Mouse (Mus musculus): ENCODE results near the gene Slc31a2. TPM values are rescaled to one million over a fixed set of nuclear protein-coding genes. Genes with fewer than 3 reads are reported as not detected.

Slc31a2 gene
- polyA plus RNA-seq, 1 experiment from 2014 or later: 12.6 TPM

- H3K9me3 ChIP-seq (ENCODE audit: control insufficient read depth, low read length): no peaks in the 10 kb centered on the region
- no peak overlapping the region for H3K9ac ChIP-seq
- no peak overlapping the region for H3K27ac ChIP-seq
- H3K27me3 ChIP-seq (ENCODE audit: control insufficient read depth, insufficient read depth, low read length): no peaks in the 10 kb centered on the region
- H3K4me1 ChIP-seq (replicated peaks; ENCODE audit: control insufficient read depth, insufficient read depth, low read length): 0 out of 2 replicates have a peak, but pooled peaks cover 6% of the 10 kb centered on the region
- ATAC-seq (ENCODE audit: low FRiP score): no peak
- H3K4me3 ChIP-seq (replicated peaks; ENCODE audit: low read length): no peak overlapping the region
- DNase-seq (ENCODE audit: low spot score): no peak
- 90% methylated on average over 10 of the region's 10 CpGs for WGBS
- no peak overlapping the region for H3K4me2 ChIP-seq (replicated peaks)
- H3K36me3 ChIP-seq (replicated peaks; ENCODE audit: control insufficient read depth, insufficient read depth): no peaks in the 10 kb centered on the region
These were observed 14.3 kb downstream of the Slc31a2 start for GRCm38 (mm10) chr4:62276642-62277041.

GRCm38 (mm10) chr4:62277222-62277621 is 14.9 kb downstream of the Slc31a2 start:
- WGBS: 74% methylated on average over 3 of the region's 3 CpGs
- H3K36me3 ChIP-seq (replicated peaks; ENCODE audit: control insufficient read depth, insufficient read depth): no peaks in the 10 kb centered on the region

GRCm38 (mm10) chr4:62278081-62278480 is 15.7 kb downstream of the Slc31a2 start:
- Histone ChIP-seq H3K36me3 (replicated peaks; ENCODE audit: control insufficient read depth, insufficient read depth) (no peaks in the 10 kb centered on the region), H3K4me2 (replicated peaks) (no peak overlapping the region), H3K9me3 (ENCODE audit: control insufficient read depth, low read length) (no peaks in the 10 kb centered on the region), H3K27ac (no peak overlapping the region), H3K27me3 (ENCODE audit: control insufficient read depth, insufficient read depth, low read length) (no peaks in the 10 kb centered on the region), H3K9ac (no peak overlapping the region), H3K4me1 (replicated peaks; ENCODE audit: control insufficient read depth, insufficient read depth, low read length) (0 out of 2 replicates have a peak, but pooled peaks cover 6% of the 10 kb centered on the region), H3K4me3 (replicated peaks; ENCODE audit: low read length) (no peak overlapping the region)
- 62% methylated on average over 4 of the region's 4 CpGs for WGBS
- DNase-seq (ENCODE audit: low spot score): no peak
- ATAC-seq (ENCODE audit: low FRiP score): no peak

More at GRCm38 (mm10) chr4:62277222-62277621, 14.9 kb downstream of the Slc31a2 start:
- Histone ChIP-seq H3K9ac (no peak overlapping the region), H3K27ac (no peak overlapping the region), H3K4me1 (replicated peaks; ENCODE audit: control insufficient read depth, insufficient read depth, low read length) (0 out of 2 replicates have a peak, but pooled peaks cover 6% of the 10 kb centered on the region), H3K27me3 (ENCODE audit: control insufficient read depth, insufficient read depth, low read length) (no peaks in the 10 kb centered on the region), H3K9me3 (ENCODE audit: control insufficient read depth, low read length) (no peaks in the 10 kb centered on the region), H3K4me3 (replicated peaks; ENCODE audit: low read length) (no peak overlapping the region), H3K4me2 (replicated peaks) (no peak overlapping the region)
- DNase-seq (ENCODE audit: low spot score) (no peak), ATAC-seq (ENCODE audit: low FRiP score) (no peak)

GRCm38 (mm10) chr4:62281319-62281718 is 19.0 kb downstream of the Slc31a2 start:
- 53% methylated on average over 5 of the region's 5 CpGs for WGBS
- H3K4me3 ChIP-seq (replicated peaks; ENCODE audit: low read length): no peak overlapping the region
- H3K9ac ChIP-seq: no peak overlapping the region
- no peak for ATAC-seq (ENCODE audit: low FRiP score)
- DNase-seq (ENCODE audit: low spot score): no peak
- no peaks in the 10 kb centered on the region for H3K9me3 ChIP-seq (ENCODE audit: control insufficient read depth, low read length)
- H3K27me3 ChIP-seq (ENCODE audit: control insufficient read depth, insufficient read depth, low read length): no peaks in the 10 kb centered on the region
- no peaks in the 10 kb centered on the region for H3K36me3 ChIP-seq (replicated peaks; ENCODE audit: control insufficient read depth, insufficient read depth)
- no peak overlapping the region for H3K4me2 ChIP-seq (replicated peaks)
- H3K27ac ChIP-seq: no peak overlapping the region
- H3K4me1 ChIP-seq (replicated peaks; ENCODE audit: control insufficient read depth, insufficient read depth, low read length): no peaks in the 10 kb centered on the region; the same call in 1 of the 2 replicates

- Histone ChIP-seq H3K4me2 (replicated peaks) (no peak overlapping the region), H3K4me3 (replicated peaks; ENCODE audit: low read length) (no peak overlapping the region), H3K9me3 (ENCODE audit: control insufficient read depth, low read length) (no peaks in the 10 kb centered on the region), H3K27ac (no peak overlapping the region), H3K36me3 (replicated peaks; ENCODE audit: control insufficient read depth, insufficient read depth) (no peaks in the 10 kb centered on the region), H3K9ac (no peak overlapping the region), H3K27me3 (ENCODE audit: control insufficient read depth, insufficient read depth, low read length) (no peaks in the 10 kb centered on the region), H3K4me1 (replicated peaks; ENCODE audit: control insufficient read depth, insufficient read depth, low read length) (peaks cover 8% of the 10 kb centered on the region)
- DNase-seq (ENCODE audit: low spot score): no peak
- 84% methylated on average over 7 of the region's 7 CpGs for WGBS
- no peak for ATAC-seq (ENCODE audit: low FRiP score)
These were observed 20.6 kb downstream of the Slc31a2 start for GRCm38 (mm10) chr4:62282969-62283368.

GRCm38 (mm10) chr4:62285576-62285975 is 23.2 kb downstream of the Slc31a2 start:
- H3K27me3 ChIP-seq (ENCODE audit: control insufficient read depth, insufficient read depth, low read length): no peaks in the 10 kb centered on the region
- H3K9ac ChIP-seq: peak overlapping the region; percentile 73; the same call in 1 of the 2 replicates
- DNase-seq (ENCODE audit: low spot score) (no peak), ATAC-seq (ENCODE audit: low FRiP score) (no peak)
- H3K4me3 ChIP-seq (replicated peaks; ENCODE audit: low read length): no peak overlapping the region
- peak overlapping the region; percentile 77 for H3K4me2 ChIP-seq (replicated peaks)
- WGBS: 81% methylated on average over 8 of the region's 8 CpGs
- no peak overlapping the region for H3K27ac ChIP-seq
- H3K9me3 ChIP-seq (ENCODE audit: control insufficient read depth, low read length): no peaks in the 10 kb centered on the region
- H3K4me1 ChIP-seq (replicated peaks; ENCODE audit: control insufficient read depth, insufficient read depth, low read length): peaks cover 14% of the 10 kb centered on the region
- H3K36me3 ChIP-seq (replicated peaks; ENCODE audit: control insufficient read depth, insufficient read depth): peaks cover 3% of the 10 kb centered on the region; the same call in 1 of the 2 replicates

GRCm38 (mm10) chr4:62286257-62286991 is 24.1 kb downstream of the Slc31a2 start:
- ATAC-seq (ENCODE audit: low FRiP score) (peak; percentile 94), DNase-seq (ENCODE audit: low spot score) (peak; percentile 85)
- Histone ChIP-seq H3K4me2 (replicated peaks) (peak overlapping the region; percentile 77), H3K9ac (peak overlapping the region; percentile 73), H3K36me3 (replicated peaks; ENCODE audit: control insufficient read depth, insufficient read depth) (peaks cover 3% of the 10 kb centered on the region; the same call in 1 of the 2 replicates), H3K4me1 (replicated peaks; ENCODE audit: control insufficient read depth, insufficient read depth, low read length) (peaks cover 14% of the 10 kb centered on the region), H3K27me3 (ENCODE audit: control insufficient read depth, insufficient read depth, low read length) (no peaks in the 10 kb centered on the region), H3K27ac (peak overlapping the region; percentile 59), H3K9me3 (ENCODE audit: control insufficient read depth, low read length) (no peaks in the 10 kb centered on the region), H3K4me3 (replicated peaks; ENCODE audit: low read length) (peak overlapping the region; percentile 85)
- 0% methylated on average over 55 of the region's 55 CpGs for WGBS

GRCm38 (mm10) chr4:62286992-62287900 is 24.9 kb downstream of the Slc31a2 start:
- Histone ChIP-seq H3K9me3 (ENCODE audit: control insufficient read depth, low read length) (no peaks in the 10 kb centered on the region), H3K4me3 (replicated peaks; ENCODE audit: low read length) (peak overlapping the region; percentile 85), H3K4me2 (replicated peaks) (peak overlapping the region; percentile 77), H3K27ac (peak overlapping the region; percentile 59), H3K27me3 (ENCODE audit: control insufficient read depth, insufficient read depth, low read length) (no peaks in the 10 kb centered on the region), H3K9ac (peak overlapping the region; percentile 73), H3K4me1 (replicated peaks; ENCODE audit: control insufficient read depth, insufficient read depth, low read length) (peaks cover 14% of the 10 kb centered on the region), H3K36me3 (replicated peaks; ENCODE audit: control insufficient read depth, insufficient read depth) (peaks cover 3% of the 10 kb centered on the region; the same call in 1 of the 2 replicates)
- ATAC-seq (ENCODE audit: low FRiP score) (peak; percentile 4; the same call in 1 of the 2 replicates), DNase-seq (ENCODE audit: low spot score) (no peak)
- WGBS: 11% methylated on average over 12 of the region's 12 CpGs

- H3K4me2 ChIP-seq (replicated peaks): no peak overlapping the region
- no peak overlapping the region for H3K27ac ChIP-seq
- peaks cover 19% of the 10 kb centered on the region for H3K4me1 ChIP-seq (replicated peaks; ENCODE audit: control insufficient read depth, insufficient read depth, low read length)
- H3K9ac ChIP-seq: no peak overlapping the region
- peaks cover 9% of the 10 kb centered on the region for H3K36me3 ChIP-seq (replicated peaks; ENCODE audit: control insufficient read depth, insufficient read depth)
- no peaks in the 10 kb centered on the region for H3K9me3 ChIP-seq (ENCODE audit: control insufficient read depth, low read length)
- WGBS: 92% methylated on average over 7 of the region's 7 CpGs
- ATAC-seq (ENCODE audit: low FRiP score): no peak
- no peak overlapping the region for H3K4me3 ChIP-seq (replicated peaks; ENCODE audit: low read length)
- H3K27me3 ChIP-seq (ENCODE audit: control insufficient read depth, insufficient read depth, low read length): no peaks in the 10 kb centered on the region
- DNase-seq (ENCODE audit: low spot score): no peak
These were observed 26.9 kb downstream of the Slc31a2 start for GRCm38 (mm10) chr4:62289226-62289625.
